Mouse (Mus musculus) ES-Bruce4 (cell line): ENCODE results near the gene Lyz1.

Experiments used
- CTCF ChIP-seq: IDR thresholded peaks from one replicate; pipeline ENCODE4 v1.8.1; 2011; ENCODE audit warnings: low read depth, low read length
- EP300 ChIP-seq: IDR thresholded peaks from 2 replicates; pipeline ENCODE4 v1.6.1; 2011; ENCODE audit warnings: low read depth, low read length; ENCODE audit not compliant: insufficient read depth
- POLR2A ChIP-seq: IDR thresholded peaks from one replicate; pipeline ENCODE4 v1.8.1; 2011; ENCODE audit warnings: low read length; ENCODE audit not compliant: insufficient read depth

DNA sequence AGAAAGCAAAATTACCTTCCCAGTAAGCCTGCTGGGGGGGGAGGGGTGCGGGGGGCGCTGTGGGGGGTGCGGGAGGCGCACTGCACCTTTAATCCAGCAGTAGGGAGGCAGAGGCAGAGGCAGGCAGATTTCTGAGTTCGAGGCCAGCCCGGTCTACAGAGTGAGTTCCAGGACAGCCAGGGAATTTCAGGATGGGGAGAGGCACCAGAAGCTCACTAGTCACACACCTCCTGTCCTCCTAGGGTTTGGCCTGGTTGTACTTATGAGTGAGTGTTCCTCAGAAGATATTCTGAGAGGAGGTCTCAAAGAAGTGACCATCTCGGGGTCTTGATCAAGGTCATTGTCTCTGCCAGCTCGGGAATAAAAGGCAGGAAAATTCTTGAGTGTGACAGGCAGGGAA lies 19.5 kb upstream of the Lyz1 start:
- TF ChIP-seq EP300 (no peak), POLR2A (no peak), CTCF (no peak)
